Mouse (Mus musculus): ENCODE data around the gene Map3k4. TPM values are rescaled to one million over a fixed set of nuclear protein-coding genes. Genes with fewer than 3 reads are reported as not detected.

The Map3k4 gene
- polyA plus RNA-seq, 1 experiment from 2014 or later: 63.0 TPM

GRCm38 (mm10) chr17:12336073-12336868 is 17.7 kb upstream of the Map3k4 start:
- WGBS: 86% methylated on average over 19 of the region's 19 CpGs
- Histone ChIP-seq H3K4me1 (replicated peaks) (no peaks in the 10 kb centered on the region), H3K36me3 (no peaks in the 10 kb centered on the region), H3K4me3 (replicated peaks) (no peak overlapping the region), H3K27me3 (no peaks in the 10 kb centered on the region; the same call in 1 of the 2 replicates), H3K9ac (replicated peaks) (no peak overlapping the region), H3K27ac (no peak overlapping the region), H3K4me2 (no peak overlapping the region), H3K9me3 (no peaks in the 10 kb centered on the region; the same call in 1 of the 2 replicates)
- ATAC-seq (ENCODE audit: insufficient number of reproducible peaks, insufficient read depth, low FRiP score, low TSS enrichment, low read depth): no peak

GRCm38 (mm10) chr17:12335115-12335514 is 16.5 kb upstream of the Map3k4 start:
- 67% methylated on average over 6 of the region's 6 CpGs for WGBS
- no peak overlapping the region for H3K4me3 ChIP-seq (replicated peaks)

GRCm38 (mm10) chr17:12327847-12328518 is 9.4 kb upstream of the Map3k4 start:
- peaks cover 15% of the 10 kb centered on the region for H3K4me1 ChIP-seq (replicated peaks)
- H3K36me3 ChIP-seq: no peaks in the 10 kb centered on the region
- peak overlapping the region; percentile 59 for H3K27ac ChIP-seq
- H3K27me3 ChIP-seq: no peaks in the 10 kb centered on the region
- peak; percentile 80 for ATAC-seq (ENCODE audit: insufficient number of reproducible peaks, insufficient read depth, low FRiP score, low TSS enrichment, low read depth)
- peak overlapping the region; percentile 32 for H3K4me2 ChIP-seq
- WGBS: 36% methylated on average over 14 of the region's 14 CpGs
- H3K9ac ChIP-seq (replicated peaks): no peak overlapping the region
- no peaks in the 10 kb centered on the region for H3K9me3 ChIP-seq
- H3K4me3 ChIP-seq (replicated peaks): no peak overlapping the region

More at GRCm38 (mm10) chr17:12335115-12335514, 16.5 kb upstream of the Map3k4 start:
- Histone ChIP-seq H3K4me2 (no peak overlapping the region), H3K36me3 (no peaks in the 10 kb centered on the region), H3K9me3 (no peaks in the 10 kb centered on the region; the same call in 1 of the 2 replicates), H3K9ac (replicated peaks) (no peak overlapping the region), H3K4me1 (replicated peaks) (no peaks in the 10 kb centered on the region), H3K27me3 (no peaks in the 10 kb centered on the region; the same call in 1 of the 2 replicates), H3K27ac (no peak overlapping the region)
- no peak for ATAC-seq (ENCODE audit: insufficient number of reproducible peaks, insufficient read depth, low FRiP score, low TSS enrichment, low read depth)

GRCm38 (mm10) chr17:12319786-12320185 is 1.2 kb upstream of the Map3k4 start:
- H3K4me1 ChIP-seq (replicated peaks): peaks cover 21% of the 10 kb centered on the region
- no peaks in the 10 kb centered on the region for H3K27me3 ChIP-seq
- no peak overlapping the region for H3K27ac ChIP-seq
- no peak overlapping the region for H3K9ac ChIP-seq (replicated peaks)
- no peaks in the 10 kb centered on the region for H3K36me3 ChIP-seq
- 85% methylated on average over 7 of the region's 7 CpGs for WGBS
- no peak overlapping the region for H3K4me2 ChIP-seq
- no peak for ATAC-seq (ENCODE audit: insufficient number of reproducible peaks, insufficient read depth, low FRiP score, low TSS enrichment, low read depth)
- no peak overlapping the region for H3K4me3 ChIP-seq (replicated peaks)
- H3K9me3 ChIP-seq: no peaks in the 10 kb centered on the region

GRCm38 (mm10) chr17:12317954-12318651 is 493 bp downstream of the Map3k4 start:
- Histone ChIP-seq H3K27ac (peak overlapping the region; percentile 99), H3K4me1 (replicated peaks) (peaks cover 25% of the 10 kb centered on the region), H3K9me3 (no peaks in the 10 kb centered on the region), H3K9ac (replicated peaks) (peak overlapping the region; percentile 95), H3K4me2 (peak overlapping the region; percentile 75), H3K27me3 (no peaks in the 10 kb centered on the region), H3K4me3 (replicated peaks) (peak overlapping the region; percentile 98), H3K36me3 (no peaks in the 10 kb centered on the region)
- WGBS: 0% methylated on average over 58 of the region's 59 CpGs
- ATAC-seq (ENCODE audit: insufficient number of reproducible peaks, insufficient read depth, low FRiP score, low TSS enrichment, low read depth): peak; percentile 84

GRCm38 (mm10) chr17:12317607-12317953 is 1.0 kb downstream of the Map3k4 start:
- peak overlapping the region; percentile 98 for H3K4me3 ChIP-seq (replicated peaks)
- WGBS: 3% methylated on average over 7 of the region's 7 CpGs
- no peaks in the 10 kb centered on the region for H3K27me3 ChIP-seq
- peaks cover 25% of the 10 kb centered on the region for H3K4me1 ChIP-seq (replicated peaks)
- peak overlapping the region; percentile 99 for H3K27ac ChIP-seq
- H3K4me2 ChIP-seq: peak overlapping the region; percentile 75
- no peak for ATAC-seq (ENCODE audit: insufficient number of reproducible peaks, insufficient read depth, low FRiP score, low TSS enrichment, low read depth)
- no peaks in the 10 kb centered on the region for H3K9me3 ChIP-seq
- no peaks in the 10 kb centered on the region for H3K36me3 ChIP-seq
- peak overlapping the region; percentile 95 for H3K9ac ChIP-seq (replicated peaks)

- Histone ChIP-seq H3K4me3 (replicated peaks) (no peak overlapping the region), H3K4me2 (no peak overlapping the region), H3K36me3 (no peaks in the 10 kb centered on the region), H3K9ac (replicated peaks) (no peak overlapping the region), H3K9me3 (no peaks in the 10 kb centered on the region), H3K27ac (no peak overlapping the region), H3K27me3 (no peaks in the 10 kb centered on the region), H3K4me1 (replicated peaks) (peaks cover 25% of the 10 kb centered on the region)
- 89% methylated on average over 13 of the region's 13 CpGs for WGBS
- ATAC-seq (ENCODE audit: insufficient number of reproducible peaks, insufficient read depth, low FRiP score, low TSS enrichment, low read depth): no peak
These were observed 2.3 kb downstream of the Map3k4 start for GRCm38 (mm10) chr17:12316251-12316650.

- H3K4me3 ChIP-seq (replicated peaks): no peak overlapping the region
- H3K4me2 ChIP-seq: no peak overlapping the region
- no peak for ATAC-seq (ENCODE audit: insufficient number of reproducible peaks, insufficient read depth, low FRiP score, low TSS enrichment, low read depth)
- no peak overlapping the region for H3K9ac ChIP-seq (replicated peaks)
- H3K4me1 ChIP-seq (replicated peaks): peaks cover 32% of the 10 kb centered on the region
- H3K27ac ChIP-seq: no peak overlapping the region
- no peaks in the 10 kb centered on the region for H3K27me3 ChIP-seq
- H3K9me3 ChIP-seq: no peaks in the 10 kb centered on the region
- WGBS: 91% methylated on average over 6 of the region's 6 CpGs
- H3K36me3 ChIP-seq: 0 out of 2 replicates have a peak, but pooled peaks cover 3% of the 10 kb centered on the region
These were observed 6.3 kb downstream of the Map3k4 start for GRCm38 (mm10) chr17:12312248-12312647.

- ATAC-seq (ENCODE audit: insufficient number of reproducible peaks, insufficient read depth, low FRiP score, low TSS enrichment, low read depth): no peak
- Histone ChIP-seq H3K9ac (replicated peaks) (no peak overlapping the region), H3K27ac (no peak overlapping the region), H3K27me3 (no peaks in the 10 kb centered on the region), H3K4me2 (no peak overlapping the region), H3K36me3 (0 out of 2 replicates have a peak, but pooled peaks cover 3% of the 10 kb centered on the region), H3K4me1 (replicated peaks) (peaks cover 19% of the 10 kb centered on the region), H3K9me3 (no peaks in the 10 kb centered on the region), H3K4me3 (replicated peaks) (no peak overlapping the region)
- WGBS: 91% methylated on average over 9 of the region's 9 CpGs
These were observed 9.1 kb downstream of the Map3k4 start for GRCm38 (mm10) chr17:12309493-12309892.

GRCm38 (mm10) chr17:12309059-12309458 is 9.5 kb downstream of the Map3k4 start:
- no peaks in the 10 kb centered on the region for H3K27me3 ChIP-seq
- no peak overlapping the region for H3K9ac ChIP-seq (replicated peaks)
- H3K27ac ChIP-seq: no peak overlapping the region
- ATAC-seq (ENCODE audit: insufficient number of reproducible peaks, insufficient read depth, low FRiP score, low TSS enrichment, low read depth): no peak
- no peaks in the 10 kb centered on the region for H3K9me3 ChIP-seq
- H3K4me3 ChIP-seq (replicated peaks): no peak overlapping the region
- 82% methylated on average over 8 of the region's 8 CpGs for WGBS
- 0 out of 2 replicates have a peak, but pooled peaks cover 3% of the 10 kb centered on the region for H3K36me3 ChIP-seq
- no peak overlapping the region for H3K4me2 ChIP-seq
- peaks cover 16% of the 10 kb centered on the region for H3K4me1 ChIP-seq (replicated peaks)
